26 mouse cellular contexts compared by ENCODE assay signal in genomic region chr9:54786083-54786482, GRCm38 (mm10). TPM values are rescaled to one million over a fixed set of nuclear protein-coding genes. Genes with fewer than 3 reads are reported as not detected.
DNase-seq lines count a peak whose midpoint lies in the region; ATAC-seq lines count a peak whose summit lies in the region.
"Had no signal": no experiment of that assay in that cellular context is flagged by ENCODE, and none has a peak within 500 bp of the region (broad histone marks: within the 10 kb centered on the region; RNA-seq: fewer than 3 reads in every experiment).

No protein-coding gene starts in this region.

- H3K9ac ChIP-seq in limb, embryonic 15.5 days: no peak overlapping the region
- no peak overlapping the region for H3K9ac ChIP-seq in forebrain, embryonic 14.5 days (ENCODE audit: low read length)
- H3K9ac ChIP-seq: embryonic facial prominence, embryonic 12.5 days; forebrain, embryonic 15.5 days; heart, embryonic 15.5 days; hindbrain, embryonic 12.5 days; intestine, embryonic 15.5 days; limb, embryonic 12.5 days; liver, embryonic 12.5 days; liver, postnatal 0 days; midbrain, embryonic 13.5 days had no signal

- no peak for ATAC-seq in limb, embryonic 15.5 days (ENCODE audit: insufficient number of reproducible peaks, low FRiP score, low TSS enrichment, low read depth)
- ATAC-seq in forebrain, embryonic 14.5 days: no peak
- ATAC-seq: forebrain, embryonic 15.5 days; hindbrain, postnatal 0 days; intestine, embryonic 15.5 days; liver, embryonic 12.5 days; liver, postnatal 0 days; lung, postnatal 0 days; midbrain, embryonic 13.5 days had no signal

- peak overlapping the region; percentile 75; the same call in 1 of the 2 replicates for H3K27ac ChIP-seq in embryonic facial prominence, embryonic 10.5 days (replicated peaks)
- H3K27ac ChIP-seq in limb, embryonic 15.5 days: 0 out of 2 replicates have a peak overlapping the region, but pooled peaks have one; percentile 67
- H3K27ac ChIP-seq in forebrain, embryonic 14.5 days (ENCODE audit: low read depth, low read length): no peak overlapping the region
- H3K27ac ChIP-seq: embryonic facial prominence, embryonic 12.5 days; forebrain, embryonic 15.5 days; heart, embryonic 15.5 days; hindbrain, embryonic 12.5 days; hindbrain, postnatal 0 days; intestine, embryonic 15.5 days; liver, embryonic 12.5 days; macrophage; midbrain, embryonic 13.5 days had no signal

- no peak overlapping the region for H3K4me3 ChIP-seq in embryonic facial prominence, embryonic 10.5 days
- no peak overlapping the region for H3K4me3 ChIP-seq in limb, embryonic 15.5 days
- H3K4me3 ChIP-seq in forebrain, embryonic 14.5 days (ENCODE audit: low read depth, low read length): no peak overlapping the region
- H3K4me3 ChIP-seq: embryonic facial prominence, embryonic 12.5 days; forebrain, embryonic 15.5 days; heart, embryonic 10.5 days; heart, embryonic 15.5 days; hindbrain, embryonic 12.5 days; intestine, embryonic 15.5 days; limb, embryonic 12.5 days; liver, embryonic 12.5 days; midbrain, embryonic 13.5 days had no signal

- peak; percentile 35 for DNase-seq in MN1 (ENCODE audit: low spot score)
- DNase-seq in embryonic facial prominence, embryonic 10.5 days (ENCODE audit: low spot score): no peak
- peak; percentile 42 to 57 for DNase-seq in kidney, postnatal 25 days
- no peak for DNase-seq in forebrain, embryonic 14.5 days (ENCODE audit: low spot score)
- DNase-seq in left cerebral cortex, adult 9 months (ENCODE audit: low spot score in 2 of 2): no peak
- DNase-seq: cerebellum, adult 9-10 months; cerebellum, postnatal 36 days; gastrocnemius, postnatal 25 days; heart, adult 11 months; layer of hippocampus, adult 9-11 months; liver, postnatal 0 days had no signal

- no peaks in the 10 kb centered on the region for H3K27me3 ChIP-seq in embryonic facial prominence, embryonic 10.5 days (replicated peaks; ENCODE audit: low read depth, poor library complexity, severe bottlenecking)
- H3K27me3 ChIP-seq in limb, embryonic 15.5 days: no peaks in the 10 kb centered on the region
- no peaks in the 10 kb centered on the region for H3K27me3 ChIP-seq in forebrain, embryonic 14.5 days (replicated peaks; ENCODE audit: control insufficient read depth, insufficient read depth, low read length)
- H3K27me3 ChIP-seq: embryonic facial prominence, embryonic 12.5 days; forebrain, embryonic 15.5 days; heart, embryonic 15.5 days; hindbrain, embryonic 12.5 days; intestine, embryonic 15.5 days; limb, embryonic 12.5 days; liver, embryonic 12.5 days; midbrain, embryonic 13.5 days had no signal

- H3K4me1 ChIP-seq in embryonic facial prominence, embryonic 10.5 days: peaks cover 59% of the 10 kb centered on the region
- H3K4me1 ChIP-seq in limb, embryonic 15.5 days: peaks cover 64% of the 10 kb centered on the region
- H3K4me1 ChIP-seq in forebrain, embryonic 14.5 days (ENCODE audit: control insufficient read depth, insufficient read depth, low read length): peaks cover 3% of the 10 kb centered on the region; the same call in 1 of the 2 replicates
- H3K4me1 ChIP-seq: liver, embryonic 12.5 days had no signal

- no peaks in the 10 kb centered on the region for H3K36me3 ChIP-seq in embryonic facial prominence, embryonic 10.5 days (replicated peaks)
- no peaks in the 10 kb centered on the region for H3K36me3 ChIP-seq in limb, embryonic 15.5 days
- H3K36me3 ChIP-seq in forebrain, embryonic 14.5 days (ENCODE audit: control insufficient read depth, insufficient read depth, low read length): no peaks in the 10 kb centered on the region
- H3K36me3 ChIP-seq: embryonic facial prominence, embryonic 12.5 days; forebrain, embryonic 15.5 days; G1E; heart, embryonic 10.5 days; heart, embryonic 15.5 days; hindbrain, embryonic 12.5 days; intestine, embryonic 15.5 days; limb, embryonic 12.5 days; liver, embryonic 12.5 days; midbrain, embryonic 13.5 days had no signal

- H3K4me2 ChIP-seq in limb, embryonic 15.5 days: no peak overlapping the region
- no peak overlapping the region for H3K4me2 ChIP-seq in forebrain, embryonic 14.5 days (ENCODE audit: low read length)
- H3K4me2 ChIP-seq: embryonic facial prominence, embryonic 12.5 days; forebrain, embryonic 15.5 days; heart, embryonic 15.5 days; hindbrain, embryonic 12.5 days; intestine, embryonic 15.5 days; limb, embryonic 12.5 days; liver, embryonic 12.5 days; midbrain, embryonic 13.5 days had no signal

- no peaks in the 10 kb centered on the region for H3K9me3 ChIP-seq in embryonic facial prominence, embryonic 10.5 days
- no peaks in the 10 kb centered on the region for H3K9me3 ChIP-seq in limb, embryonic 15.5 days
- no peaks in the 10 kb centered on the region for H3K9me3 ChIP-seq in forebrain, embryonic 14.5 days (replicated peaks; ENCODE audit: control insufficient read depth, low read length)
- H3K9me3 ChIP-seq: embryonic facial prominence, embryonic 12.5 days; forebrain, embryonic 15.5 days; G1E; heart, embryonic 10.5 days; heart, embryonic 15.5 days; hindbrain, embryonic 12.5 days; intestine, embryonic 15.5 days; limb, embryonic 12.5 days; liver, embryonic 12.5 days; midbrain, embryonic 13.5 days had no signal

- 91% methylated on average over 1 of the region's 1 CpGs for WGBS in embryonic facial prominence, embryonic 10.5 days
- 85% methylated on average over 1 of the region's 1 CpGs for WGBS in limb, embryonic 15.5 days
- WGBS in forebrain, embryonic 14.5 days: 100% methylated on average over 1 of the region's 1 CpGs

RNA-seq across cellular contexts. Expression of gene Crabp1, which starts 21.5 kb away (rescaled TPM):
- polyA plus RNA-seq in embryonic facial prominence, embryonic 10.5 days (2016; fragmentation: Nextera tagmentation; extraction: Ambion mirVana): 1,341 and 1,562 TPM in 2 replicates
- 582 and 638 TPM in 2 replicates for polyA plus RNA-seq in limb, embryonic 15.5 days (2015; fragmentation: Nextera tagmentation; extraction: Ambion mirVana)
- 44.7 and 51.7 TPM in 2 replicates for polyA plus RNA-seq in forebrain, embryonic 14.5 days (2014; fragmentation: Nextera tagmentation; extraction: Ambion mirVana)
- polyA plus RNA-seq: C2C12; G1E; liver, postnatal 0 days; macrophage had no signal

RNA-seq across cellular contexts. Expression of gene Wdr61, which starts 51.8 kb away (rescaled TPM):
- polyA plus RNA-seq in embryonic facial prominence, embryonic 10.5 days (2016; fragmentation: Nextera tagmentation; extraction: Ambion mirVana): 182 and 188 TPM in 2 replicates
- polyA plus RNA-seq in limb, embryonic 15.5 days (2015; fragmentation: Nextera tagmentation; extraction: Ambion mirVana): 150 and 151 TPM in 2 replicates
- 141 and 159 TPM in 2 replicates for polyA plus RNA-seq in forebrain, embryonic 14.5 days (2014; fragmentation: Nextera tagmentation; extraction: Ambion mirVana)

Comparison
In these comparisons a context has a peak if more than half of its experiments do, and no peak if none do; other contexts are left out.
1. DNase-seq: peak in MN1 (single experiment) and kidney, postnatal 25 days (2 of 2); none in embryonic facial prominence, embryonic 10.5 days (single experiment), forebrain, embryonic 14.5 days (single experiment) and left cerebral cortex, adult 9 months (0 of 2).
2. RNA of gene Crabp1, which starts 21.5 kb away (polyA plus RNA-seq): 1,341 to 1,562 TPM in embryonic facial prominence, embryonic 10.5 days and 582 to 638 TPM in limb, embryonic 15.5 days; 44.7 to 51.7 TPM in forebrain, embryonic 14.5 days; every median in the first group is over 10 times any median in the second.